Mouse (Mus musculus) kidney, embryonic 16.5 days (tissue): ENCODE measurements around the gene Gm27235. TPM values are rescaled to one million over a fixed set of nuclear protein-coding genes. Genes with fewer than 3 reads are reported as not detected.
"Not testable (repeated sequence)": the region's sequence is repeated elsewhere in the genome, so short reads cannot be mapped to it uniquely, and the experiment has no call there.

ENCODE experiments used
- ATAC-seq: fragments of 200-750 bp; cut with Nextera tagmentation; 2 replicates; pipeline ENCODE4 v1.8.0; 2017; ENCODE audit warnings: moderate TSS enrichment; ENCODE audit not compliant: low FRiP score, low TSS enrichment
- H3K27ac ChIP-seq: fragments of 300-500 bp; sonication (generic); 2 replicates; pipeline ENCODE4 v1.5.1; 2014; ENCODE audit warnings: low read length
- H3K27me3 ChIP-seq: fragments of 300-500 bp; sonication (generic); 2 replicates; pipeline ENCODE4 v1.6.1; 2014; ENCODE audit warnings: low read length, control low read depth, mixed read lengths; ENCODE audit not compliant: insufficient read depth
- H3K36me3 ChIP-seq: fragments of 300-500 bp; sonication (generic); 2 replicates; pipeline ENCODE4 v1.6.1; 2014; ENCODE audit warnings: low read length, control low read depth, mixed read lengths; ENCODE audit not compliant: insufficient read depth
- H3K4me1 ChIP-seq: fragments of 300-500 bp; sonication (generic); 2 replicates; pipeline ENCODE4 v1.6.1; 2014; ENCODE audit warnings: low read length, control low read depth, mixed read lengths; ENCODE audit not compliant: insufficient read depth
- H3K4me2 ChIP-seq: fragments of 300-500 bp; sonication (generic); replicated peaks from 2 replicates; pipeline ENCODE4 v1.6.1; 2014; ENCODE audit warnings: low read depth, low read length
- H3K4me3 ChIP-seq: fragments of 300-500 bp; sonication (generic); 2 replicates; pipeline ENCODE4 v1.5.1; 2014; ENCODE audit warnings: mild to moderate bottlenecking, low read length
- H3K9ac ChIP-seq: fragments of 300-500 bp; sonication (generic); replicated peaks from 2 replicates; pipeline ENCODE4 v1.6.1; 2014; ENCODE audit warnings: low read length
- H3K9me3 ChIP-seq: fragments of 300-500 bp; sonication (generic); 2 replicates; pipeline ENCODE4 v1.6.1; 2016; ENCODE audit warnings: low read length, control low read depth
- WGBS: fragments of 180-500 bp; shearing (Covaris S2); extraction: QIAGEN DNeasy Blood & Tissue Kit; methylation state at CpG from one replicate; pipeline ENCODE4 v1.1.7; 2014; 5-methylcytosine and 5-hydroxymethylcytosine counted together
- polyA plus RNA-seq: library from polyadenylated mRNA; unstranded; fragments of >200 nt; fragmentation: Nextera tagmentation; extraction: Ambion mirVana; gene quantifications from 2 replicates; pipeline ENCODE4 v1.2.1, GENCODE M21; 2015

Gm27235 gene
- not detected in 2 replicates for polyA plus RNA-seq

DNA sequence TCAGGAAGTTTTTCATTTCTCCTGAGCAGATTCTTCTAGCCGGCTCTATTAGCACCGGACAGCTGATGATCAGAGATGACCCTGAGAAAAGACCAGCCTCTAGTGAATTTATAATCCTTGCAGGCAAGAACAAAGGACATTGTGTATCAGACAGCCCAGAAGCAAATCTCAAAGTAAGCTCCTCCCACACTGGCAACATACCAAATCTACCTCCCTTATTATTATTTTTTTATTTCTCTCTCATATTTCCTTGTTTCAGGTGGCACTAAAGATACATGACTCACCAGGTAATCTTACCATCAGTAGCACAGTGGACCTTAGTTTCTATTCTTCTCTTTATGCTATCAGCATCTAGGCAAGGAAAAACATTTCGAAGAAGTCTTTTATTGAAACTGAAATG lies at the start of gene Gm27235, which contains the start of gene D730048I06Rik:
Gene Gm27235 (minus strand): TSS at position 101 of the 400 bp plus-strand sequence.
Gene D730048I06Rik (minus strand): TSS at position 112 of the 400 bp plus-strand sequence.
- Histone ChIP-seq H3K27me3 (no peaks in the 10 kb centered on the region), H3K4me1 (no peaks in the 10 kb centered on the region), H3K27ac (no peak within 1 kb of the TSS), H3K4me2 (no peak within 1 kb of the TSS), H3K36me3 (no peaks in the 10 kb centered on the region), H3K4me3 (no peak within 1 kb of the TSS), H3K9ac (no peak within 1 kb of the TSS), H3K9me3 (no peaks in the 10 kb centered on the region)
- no peak for ATAC-seq
- 92% methylated on average over 3 of the region's 3 CpGs for WGBS

DNA sequence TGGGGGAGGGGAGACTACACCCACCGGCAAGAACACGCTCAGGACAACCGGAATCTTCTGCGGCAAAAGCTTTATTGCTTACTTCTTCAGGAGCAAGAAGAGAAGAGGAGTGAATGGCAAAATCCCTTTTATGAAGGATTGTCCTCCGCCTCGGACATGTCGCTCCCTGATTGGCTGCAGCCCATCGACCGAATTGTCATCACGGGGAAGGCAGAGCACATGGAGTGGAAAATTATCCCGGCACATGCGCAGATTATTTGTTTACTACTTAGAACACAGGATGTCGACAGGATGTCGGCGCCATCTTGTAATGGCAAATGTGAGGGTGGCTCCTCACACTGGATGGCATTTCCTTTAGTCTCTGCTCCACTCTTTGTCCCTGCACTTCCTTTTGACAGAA lies 28.0 kb upstream of the Gm27235 start:
- ATAC-seq, H3K9ac ChIP-seq, H3K27me3 ChIP-seq, H3K27ac ChIP-seq, H3K4me2 ChIP-seq, H3K4me3 ChIP-seq, H3K9me3 ChIP-seq, H3K36me3 ChIP-seq, H3K4me1 ChIP-seq: not testable (repeated sequence)
- 95% methylated on average over 15 of the region's 15 CpGs for WGBS

DNA sequence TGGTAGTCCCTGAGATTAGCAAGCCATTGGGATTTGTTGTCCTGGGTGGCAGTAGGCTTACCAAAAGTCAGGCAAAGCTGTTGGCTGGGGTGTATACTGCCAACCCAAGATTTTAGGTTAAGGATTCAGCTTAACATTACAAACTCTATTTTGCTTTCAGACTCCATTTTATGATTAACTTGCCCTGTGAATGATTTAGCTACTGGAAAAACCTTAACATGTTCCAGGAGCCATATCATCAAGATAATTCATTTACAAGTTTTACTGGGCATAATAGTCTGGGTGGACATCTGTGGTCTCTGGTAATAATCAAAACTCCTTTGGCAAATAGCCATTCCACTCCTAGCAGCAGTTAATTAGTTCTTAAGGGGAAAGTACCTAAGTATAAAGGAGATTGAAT lies 8.2 kb upstream of the Gm27235 start:
- no peaks in the 10 kb centered on the region for H3K4me1 ChIP-seq
- no peak overlapping the region for H3K9ac ChIP-seq
- no peak for ATAC-seq
- 0 out of 2 replicates have a peak, but pooled peaks cover 3% of the 10 kb centered on the region for H3K9me3 ChIP-seq
- no peak overlapping the region for H3K27ac ChIP-seq
- H3K4me2 ChIP-seq = no peak overlapping the region
- no peak overlapping the region for H3K4me3 ChIP-seq
- no peaks in the 10 kb centered on the region for H3K36me3 ChIP-seq
- no peaks in the 10 kb centered on the region for H3K27me3 ChIP-seq

DNA sequence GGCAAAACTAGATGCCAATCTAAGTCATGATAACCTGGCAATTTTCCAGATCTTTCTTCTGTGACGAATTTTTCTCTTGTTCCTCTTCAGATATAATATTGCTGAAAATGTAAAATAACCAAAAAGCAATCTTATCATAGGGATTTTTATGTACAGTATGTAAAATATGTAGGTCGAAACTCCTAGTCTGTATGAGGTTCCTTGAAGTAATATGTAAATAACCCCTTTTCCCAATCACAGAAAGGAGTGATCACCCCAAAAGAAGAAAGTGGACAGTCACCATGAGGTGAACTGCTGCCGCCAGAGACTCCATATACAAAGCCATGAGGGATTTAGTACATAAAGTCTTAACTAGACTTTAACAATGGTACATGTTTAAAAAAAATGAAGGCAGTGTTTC lies 11.9 kb downstream of the Gm27235 start, which contains the start of gene Gm17727:
Gene Gm17727 (minus strand): TSS at position 101 of the 400 bp plus-strand sequence.
- no peak for ATAC-seq
- no peaks in the 10 kb centered on the region for H3K27me3 ChIP-seq
- no peaks in the 10 kb centered on the region for H3K9me3 ChIP-seq
- H3K27ac ChIP-seq = no peak within 1 kb of the TSS
- no peak within 1 kb of the TSS for H3K9ac ChIP-seq
- no peak within 1 kb of the TSS for H3K4me3 ChIP-seq
- 71% methylated on average over 3 of the region's 3 CpGs for WGBS
- H3K4me1 ChIP-seq = no peaks in the 10 kb centered on the region
- no peaks in the 10 kb centered on the region for H3K36me3 ChIP-seq
- H3K4me2 ChIP-seq = no peak within 1 kb of the TSS

DNA sequence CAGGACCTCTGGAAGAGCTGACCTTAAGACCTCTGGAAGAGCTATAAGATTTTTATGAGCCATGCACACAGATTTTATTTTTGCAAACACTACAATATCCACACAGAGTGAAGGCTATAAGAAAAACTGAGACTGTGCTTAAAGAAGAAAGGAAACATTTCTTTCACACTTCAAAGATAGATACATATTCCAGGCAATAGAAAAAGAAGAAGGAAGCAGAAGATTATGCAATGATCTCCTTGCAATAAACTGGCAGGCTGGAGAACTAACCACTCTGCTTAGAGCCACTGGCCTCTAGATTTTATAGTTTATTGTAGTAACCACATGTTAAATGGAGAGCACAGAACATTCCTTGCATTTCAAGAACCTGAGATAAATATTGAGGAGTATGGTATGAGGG lies 33.1 kb downstream of the Gm27235 start:
- H3K9me3 ChIP-seq = no peaks in the 10 kb centered on the region
- no peaks in the 10 kb centered on the region for H3K4me1 ChIP-seq
- no peak overlapping the region for H3K4me3 ChIP-seq
- H3K4me2 ChIP-seq = no peak overlapping the region
- no peaks in the 10 kb centered on the region for H3K27me3 ChIP-seq
- H3K9ac ChIP-seq = no peak overlapping the region
- no peak overlapping the region for H3K27ac ChIP-seq
- ATAC-seq = no peak
- H3K36me3 ChIP-seq = no peaks in the 10 kb centered on the region

DNA sequence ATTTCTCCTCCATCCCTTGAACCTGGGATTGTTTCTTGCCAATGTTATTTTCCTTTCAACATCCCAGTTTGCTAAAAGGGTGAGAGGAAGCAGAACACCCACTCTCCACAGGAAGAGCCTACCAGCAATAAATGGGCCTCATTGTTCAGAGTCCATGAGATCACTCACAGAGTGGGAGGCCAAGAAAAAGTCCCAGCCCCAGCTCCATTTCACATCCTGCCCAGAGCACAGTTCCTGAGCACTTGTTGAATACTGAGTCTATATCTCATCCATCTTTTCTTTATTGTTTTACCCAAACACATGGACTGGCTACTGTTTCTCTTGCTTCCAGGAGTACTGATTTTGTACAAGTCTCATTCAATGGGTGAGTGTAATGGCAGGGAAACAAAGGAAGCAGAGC lies 49.2 kb downstream of the Gm27235 start, which contains the start of gene Gm17677:
Gene Gm17677 (plus strand): TSS at position 301 of the 400 bp plus-strand sequence.
- no peak within 1 kb of the TSS for H3K9ac ChIP-seq
- no peaks in the 10 kb centered on the region for H3K4me1 ChIP-seq
- H3K4me3 ChIP-seq = no peak within 1 kb of the TSS
- ATAC-seq = no peak
- no peaks in the 10 kb centered on the region for H3K36me3 ChIP-seq
- H3K9me3 ChIP-seq = peaks cover 4% of the 10 kb centered on the region; the same call in 1 of the 2 replicates
- H3K27ac ChIP-seq = no peak within 1 kb of the TSS
- no peak within 1 kb of the TSS for H3K4me2 ChIP-seq
- H3K27me3 ChIP-seq = no peaks in the 10 kb centered on the region

Other genes starting within 250 kb of the Gm27235 start
- gene Ddx25, start 231.6 kb downstream of the Gm27235 start, polyA plus RNA-seq = 2.3 TPM in 2 replicates
- 20.6 and 24.0 TPM in 2 replicates for gene Pus3, start 231.5 kb downstream of the Gm27235 start, polyA plus RNA-seq
- gene Pate2, start 219.8 kb downstream of the Gm27235 start, polyA plus RNA-seq = 0.57 and 0.84 TPM in 2 replicates
- 15.3 and 16.4 TPM in 2 replicates for gene Hyls1, start 219.7 kb downstream of the Gm27235 start, polyA plus RNA-seq
- gene Pate4, start 178.2 kb downstream of the Gm27235 start, polyA plus RNA-seq = not detected in 2 replicates
- not detected in 2 replicates for gene Pate3, start 141.9 kb downstream of the Gm27235 start, polyA plus RNA-seq
- gene Pate1, start 102.7 kb downstream of the Gm27235 start, polyA plus RNA-seq = not detected in 2 replicates
- gene Gm17677, start 49.1 kb downstream of the Gm27235 start, polyA plus RNA-seq = not detected in 2 replicates
- gene Gm17727, start 12.0 kb downstream of the Gm27235 start, polyA plus RNA-seq = not detected in 2 replicates
- gene D730048I06Rik, start within 50 bp of the Gm27235 start, polyA plus RNA-seq = not detected in 2 replicates
- not detected in 2 replicates for gene 9230110F15Rik, start 54.0 kb upstream of the Gm27235 start, polyA plus RNA-seq
- not detected in 2 replicates for gene 9230113P08Rik, start 118.3 kb upstream of the Gm27235 start, polyA plus RNA-seq